Mouse (Mus musculus): ENCODE data around the gene Fdxr.
A peak's percentile ranks its signal among the peaks of the same experiment; 100 is the strongest.

Fdxr gene

GRCm38 (mm10) chr11:115267061-115267883 is 9.6 kb downstream of the Fdxr start, which contains the start of gene Grin2c:
TSS of gene Grin2c (minus strand) at chr11:115267243.
- DNase-seq: peak; percentile 75 to 78

GRCm38 (mm10) chr11:115266400-115266778 is 10.5 kb downstream of the Fdxr start:
- peak; percentile 70 to 75 for DNase-seq

- peak; percentile 72 to 81 for DNase-seq
Measured at GRCm38 (mm10) chr11:115265771-115266399, 11.0 kb downstream of the Fdxr start.

- DNase-seq: peak; percentile 49 to 57
Measured at GRCm38 (mm10) chr11:115264862-115265668, 11.8 kb downstream of the Fdxr start.

GRCm38 (mm10) chr11:115264136-115264861 is 12.6 kb downstream of the Fdxr start:
- DNase-seq: peak; percentile 58 to 59

- DNase-seq: peak; percentile 57 to 69
Measured at GRCm38 (mm10) chr11:115262954-115263353, 13.9 kb downstream of the Fdxr start.

- DNase-seq: no peak
Measured at GRCm38 (mm10) chr11:115259134-115259533, 17.7 kb downstream of the Fdxr start.

- DNase-seq: no peak
Measured at GRCm38 (mm10) chr11:115257775-115258510, 18.9 kb downstream of the Fdxr start.

- DNase-seq: no peak
Measured at GRCm38 (mm10) chr11:115251258-115251657, 25.6 kb downstream of the Fdxr start.

GRCm38 (mm10) chr11:115250405-115251090 is 26.3 kb downstream of the Fdxr start:
- no peak for DNase-seq

GRCm38 (mm10) chr11:115249721-115250404 is 27.0 kb downstream of the Fdxr start:
- DNase-seq: peak; percentile 52 to 57

- DNase-seq: no peak
Measured at GRCm38 (mm10) chr11:115247945-115248344, 28.9 kb downstream of the Fdxr start.

GRCm38 (mm10) chr11:115247240-115247639 is 29.6 kb downstream of the Fdxr start:
- no peak for DNase-seq

- peak; percentile 69 to 71 for DNase-seq
Measured at GRCm38 (mm10) chr11:115246386-115246785, 30.5 kb downstream of the Fdxr start.

- DNase-seq: no peak
Measured at GRCm38 (mm10) chr11:115244840-115245239, 32.0 kb downstream of the Fdxr start.

- no peak for DNase-seq
Measured at GRCm38 (mm10) chr11:115243783-115244182, 33.1 kb downstream of the Fdxr start.

GRCm38 (mm10) chr11:115242746-115243145 is 34.1 kb downstream of the Fdxr start:
- no peak for DNase-seq

GRCm38 (mm10) chr11:115241402-115241801 is 35.4 kb downstream of the Fdxr start:
- DNase-seq: peak; percentile 48 to 64

GRCm38 (mm10) chr11:115236570-115236969 is 40.3 kb downstream of the Fdxr start:
- no peak for DNase-seq

GRCm38 (mm10) chr11:115234320-115235044 is 42.4 kb downstream of the Fdxr start:
- DNase-seq: peak in 1 of 2 experiments; percentile 55
